Mouse (Mus musculus) central nervous system, embryonic 14 days (tissue): ENCODE data around the gene Hvcn1. TPM values are rescaled to one million over a fixed set of nuclear protein-coding genes. Genes with fewer than 3 reads are reported as not detected.

Experiments
- polyA plus RNA-seq: library from polyadenylated mRNA; depleted of rRNA; stranded (reverse); fragments of >200 nt; gene quantifications from 2 replicates; pipeline ENCODE4 v1.2.3, GENCODE M21; 2012; rRNA removed

Hvcn1 gene
- polyA plus RNA-seq, result 2.2 and 3.1 TPM in 2 replicates

GRCm38 (mm10) chr5:122206475-122206874, at the start of gene Hvcn1:
Gene Hvcn1 (plus strand): TSS chr5:122206804.

GRCm38 (mm10) chr5:122157827-122158381, 48.7 kb upstream of the Hvcn1 start, which contains the start of gene Ppp1cc:
Gene Ppp1cc (plus strand): TSS chr5:122158278.

GRCm38 (mm10) chr5:122263933-122264905, 57.6 kb downstream of the Hvcn1 start, which contains the start of gene Tctn1:
Gene Tctn1 (minus strand): TSS chr5:122264460.

GRCm38 (mm10) chr5:122284183-122285028, 77.8 kb downstream of the Hvcn1 start, which contains the start of gene Pptc7:
Gene Pptc7 (plus strand): TSS chr5:122284365.

Other genes with a start within 250 kb of the Hvcn1 start
- 36.5 and 45.0 TPM in 2 replicates for gene Cux2, start 156.7 kb upstream of the Hvcn1 start, polyA plus RNA-seq
- 0.55 and 4.2 TPM in 2 replicates for gene Myl2, start 105.9 kb upstream of the Hvcn1 start, polyA plus RNA-seq
- gene Ccdc63, start 66.0 kb upstream of the Hvcn1 start, polyA plus RNA-seq, result 0.12 and 0.19 TPM in 2 replicates
- gene Ppp1cc, start 48.5 kb upstream of the Hvcn1 start, polyA plus RNA-seq, result 311 and 378 TPM in 2 replicates
- 36.5 and 38.8 TPM in 2 replicates for gene Tctn1, start 57.7 kb downstream of the Hvcn1 start, polyA plus RNA-seq
- 11.9 and 14.2 TPM in 2 replicates for gene Pptc7, start 77.6 kb downstream of the Hvcn1 start, polyA plus RNA-seq
- gene Rad9b, start 147.4 kb downstream of the Hvcn1 start, polyA plus RNA-seq, result 21.7 and 22.8 TPM in 2 replicates
- 153 and 155 TPM in 2 replicates for gene Vps29, start 147.6 kb downstream of the Hvcn1 start, polyA plus RNA-seq
- 50.6 and 51.6 TPM in 2 replicates for gene Gpn3, start 165.1 kb downstream of the Hvcn1 start, polyA plus RNA-seq
- gene Fam216a, start 165.6 kb downstream of the Hvcn1 start, polyA plus RNA-seq, result 125 and 136 TPM in 2 replicates
- 318 and 379 TPM in 2 replicates for gene Arpc3, start 185.1 kb downstream of the Hvcn1 start, polyA plus RNA-seq
- 51.0 and 54.3 TPM in 2 replicates for gene Anapc7, start 214.9 kb downstream of the Hvcn1 start, polyA plus RNA-seq